In the genomic region with DNA sequence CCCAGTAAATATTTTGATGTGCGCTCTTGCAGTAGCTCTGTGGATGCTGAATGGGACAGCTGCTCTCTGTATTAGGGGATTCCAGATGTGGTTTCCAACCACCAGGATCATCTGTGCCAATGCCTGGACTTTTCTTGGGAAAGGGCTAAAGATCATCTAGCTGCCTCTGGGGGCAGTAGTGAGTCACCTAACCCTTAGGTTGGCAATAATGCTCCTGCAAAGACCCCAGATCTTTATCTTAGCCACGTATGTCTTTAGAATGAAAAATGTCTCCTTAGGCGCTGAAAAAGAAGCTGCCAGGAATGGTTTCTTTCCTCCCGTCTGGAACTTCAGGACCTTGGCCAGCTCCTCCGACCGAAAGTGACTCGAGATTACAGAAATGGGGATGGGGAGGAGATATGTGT, we compare ENCODE assay signal across 10 mouse cellular contexts. TPM values are rescaled to one million over a fixed set of nuclear protein-coding genes. Genes with fewer than 3 reads are reported as not detected.
A peak's percentile ranks its signal among the peaks of the same experiment; 100 is the strongest.
DNase-seq lines count a peak whose midpoint lies in the region; ATAC-seq and TF ChIP-seq lines count a peak whose summit lies in the region.
"Had no signal": no experiment of that assay in that cellular context is flagged by ENCODE, and none has a peak within 500 bp of the region (broad histone marks: within the 10 kb centered on the region; RNA-seq: fewer than 3 reads in every experiment).

No protein-coding gene starts in this region.

- H3K27me3 ChIP-seq in heart, postnatal 0 days (ENCODE audit: control insufficient read depth, insufficient read depth, low read length), result peaks cover 41% of the 10 kb centered on the region
- H3K27me3 ChIP-seq in heart, embryonic 12.5 days (replicated peaks), result peaks cover 74% of the 10 kb centered on the region
- H3K27me3 ChIP-seq in midbrain, embryonic 10.5 days (ENCODE audit: low read depth, poor library complexity, severe bottlenecking), result peaks cover 49% of the 10 kb centered on the region
- peaks cover 35% of the 10 kb centered on the region for H3K27me3 ChIP-seq in midbrain, embryonic 13.5 days
- peaks cover 25% of the 10 kb centered on the region for H3K27me3 ChIP-seq in neural tube, embryonic 11.5 days (ENCODE audit: control insufficient read depth, insufficient read depth, low read length)

- WGBS in heart, postnatal 0 days, result 3% methylated on average over 7 of the region's 7 CpGs
- WGBS in heart, embryonic 12.5 days, result 4% methylated on average over 7 of the region's 7 CpGs
- WGBS in midbrain, embryonic 10.5 days, result 8% methylated on average over 7 of the region's 7 CpGs
- WGBS in midbrain, embryonic 13.5 days, result 7% methylated on average over 7 of the region's 7 CpGs
- WGBS in neural tube, embryonic 11.5 days, result 4% methylated on average over 7 of the region's 7 CpGs

- ATAC-seq in heart, postnatal 0 days (ENCODE audit: insufficient read depth, low read depth), result no peak
- no peak for ATAC-seq in heart, embryonic 12.5 days (ENCODE audit: insufficient number of reproducible peaks, low FRiP score)
- ATAC-seq in midbrain, embryonic 13.5 days, result no peak
- no peak for ATAC-seq in neural tube, embryonic 11.5 days (ENCODE audit: insufficient read depth, low FRiP score, low TSS enrichment)
- no peak for ATAC-seq in granulocyte monocyte progenitor cell, adult 5-6 weeks (replicated peaks; ENCODE audit: poor library complexity, severe bottlenecking)

- peak; percentile 8 for DNase-seq in heart, postnatal 0 days (ENCODE audit: low spot score)
- DNase-seq in midbrain, embryonic 10.5 days (ENCODE audit: low spot score), result peak; percentile 43
- DNase-seq in cerebellum, postnatal 25 days, result peak; percentile 29 to 58
- peak; percentile 69 for DNase-seq in neural tube, embryonic 11.5 days (ENCODE audit: low spot score)
- no peak for DNase-seq in frontal cortex, postnatal 36 days (ENCODE audit: low spot score in 2 of 2)
- DNase-seq: layer of hippocampus, postnatal 36 days had no signal

- no peaks in the 10 kb centered on the region for H3K36me3 ChIP-seq in heart, postnatal 0 days (replicated peaks; ENCODE audit: control insufficient read depth, insufficient read depth, low read length)
- no peaks in the 10 kb centered on the region for H3K36me3 ChIP-seq in heart, embryonic 12.5 days
- no peaks in the 10 kb centered on the region for H3K36me3 ChIP-seq in midbrain, embryonic 10.5 days
- no peaks in the 10 kb centered on the region for H3K36me3 ChIP-seq in midbrain, embryonic 13.5 days
- H3K36me3 ChIP-seq in neural tube, embryonic 11.5 days (ENCODE audit: control insufficient read depth, insufficient read depth, low read length), result no peaks in the 10 kb centered on the region
- H3K36me3 ChIP-seq: neural tube, embryonic 13.5 days had no signal

- H3K27ac ChIP-seq in heart, postnatal 0 days (ENCODE audit: low read depth), result no peak overlapping the region
- H3K27ac ChIP-seq in heart, embryonic 12.5 days (ENCODE audit: poor library complexity, severe bottlenecking), result no peak overlapping the region
- H3K27ac ChIP-seq in midbrain, embryonic 10.5 days (replicated peaks), result no peak overlapping the region
- H3K27ac ChIP-seq in midbrain, embryonic 13.5 days, result no peak overlapping the region
- H3K27ac ChIP-seq in neural tube, embryonic 11.5 days (ENCODE audit: low read depth, low read length), result no peak overlapping the region
- H3K27ac ChIP-seq: neural tube, embryonic 13.5 days had no signal

- no peaks in the 10 kb centered on the region for H3K4me1 ChIP-seq in heart, postnatal 0 days (ENCODE audit: control insufficient read depth, insufficient read depth)
- H3K4me1 ChIP-seq in heart, embryonic 12.5 days (replicated peaks), result no peaks in the 10 kb centered on the region
- H3K4me1 ChIP-seq in midbrain, embryonic 10.5 days, result peaks cover 18% of the 10 kb centered on the region
- H3K4me1 ChIP-seq in midbrain, embryonic 13.5 days (replicated peaks), result peaks cover 17% of the 10 kb centered on the region
- no peaks in the 10 kb centered on the region for H3K4me1 ChIP-seq in neural tube, embryonic 11.5 days (ENCODE audit: control insufficient read depth, insufficient read depth, low read length)

- TF ChIP-seq EP300 in heart, postnatal 0 days (IDR thresholded peaks at IDR 0.05; ENCODE audit: low read depth), result no peak

- TF ChIP-seq CTCF in heart, postnatal 0 days (IDR thresholded peaks at IDR 0.05; ENCODE audit: low read depth), result no peak

- H3K9ac ChIP-seq in heart, postnatal 0 days (replicated peaks; ENCODE audit: low read depth, low read length), result no peak overlapping the region
- no peak overlapping the region for H3K9ac ChIP-seq in heart, embryonic 12.5 days
- H3K9ac ChIP-seq in midbrain, embryonic 13.5 days (replicated peaks), result no peak overlapping the region
- no peak overlapping the region for H3K9ac ChIP-seq in neural tube, embryonic 11.5 days (ENCODE audit: low read length)
- H3K9ac ChIP-seq: neural tube, embryonic 13.5 days had no signal

- H3K4me2 ChIP-seq in heart, postnatal 0 days (ENCODE audit: low read depth, low read length), result no peak overlapping the region
- no peak overlapping the region for H3K4me2 ChIP-seq in heart, embryonic 12.5 days
- H3K4me2 ChIP-seq in midbrain, embryonic 13.5 days (replicated peaks), result no peak overlapping the region
- no peak overlapping the region for H3K4me2 ChIP-seq in neural tube, embryonic 11.5 days (ENCODE audit: low read depth)
- H3K4me2 ChIP-seq: neural tube, embryonic 13.5 days had no signal

- no peaks in the 10 kb centered on the region for H3K9me3 ChIP-seq in heart, postnatal 0 days (replicated peaks; ENCODE audit: control insufficient read depth, low read length)
- H3K9me3 ChIP-seq in heart, embryonic 12.5 days (replicated peaks), result no peaks in the 10 kb centered on the region
- no peaks in the 10 kb centered on the region for H3K9me3 ChIP-seq in midbrain, embryonic 10.5 days (replicated peaks)
- H3K9me3 ChIP-seq in midbrain, embryonic 13.5 days, result no peaks in the 10 kb centered on the region
- no peaks in the 10 kb centered on the region for H3K9me3 ChIP-seq in neural tube, embryonic 11.5 days (ENCODE audit: control insufficient read depth, low read length)
- H3K9me3 ChIP-seq: neural tube, embryonic 13.5 days had no signal

- no peak overlapping the region for H3K4me3 ChIP-seq in heart, postnatal 0 days (ENCODE audit: low read depth, low read length)
- H3K4me3 ChIP-seq in heart, embryonic 12.5 days, result no peak overlapping the region
- no peak overlapping the region for H3K4me3 ChIP-seq in midbrain, embryonic 10.5 days
- H3K4me3 ChIP-seq in midbrain, embryonic 13.5 days (replicated peaks), result no peak overlapping the region
- H3K4me3 ChIP-seq in neural tube, embryonic 11.5 days (ENCODE audit: low read depth, low read length), result no peak overlapping the region
- H3K4me3 ChIP-seq: neural tube, embryonic 13.5 days had no signal

RNA-seq across cellular contexts. Expression of a gene that starts 0.7 kb away (rescaled TPM):
- not detected in 2 replicates for total RNA-seq in heart, postnatal 0 days (2014; rRNA removed; ENCODE audit: low replicate concordance)
- not detected in 2 replicates for polyA plus RNA-seq in heart, postnatal 0 days (2015; fragmentation: Nextera tagmentation; extraction: Ambion mirVana)
- not detected in 2 replicates for polyA plus RNA-seq in heart, embryonic 12.5 days (2016; fragmentation: Nextera tagmentation; extraction: Ambion mirVana)
- polyA plus RNA-seq in midbrain, embryonic 10.5 days (2016; fragmentation: Nextera tagmentation; extraction: Ambion mirVana), result 0.83 and 0.86 TPM in 2 replicates
- polyA plus RNA-seq in midbrain, embryonic 13.5 days (2015; fragmentation: Nextera tagmentation; extraction: Ambion mirVana), result 0.46 and 0.55 TPM in 2 replicates
- 0.48 and 0.50 TPM in 2 replicates for polyA plus RNA-seq in neural tube, embryonic 11.5 days (2014; fragmentation: Nextera tagmentation; extraction: Ambion mirVana)
- not detected in 2 replicates for total RNA-seq in granulocyte monocyte progenitor cell, adult 5-6 weeks (2014; fragmentation: Nextera tagmentation)
- not detected in 2 replicates for total RNA-seq in granulocyte monocyte progenitor cell, adult 5-6 weeks (2017)

RNA-seq across cellular contexts. Expression of a gene that starts 17.6 kb away (rescaled TPM):
- 0.04 TPM in 1 of 2 replicates, not detected in the other for total RNA-seq in heart, postnatal 0 days (2014; rRNA removed; ENCODE audit: low replicate concordance)
- polyA plus RNA-seq in heart, postnatal 0 days (2015; fragmentation: Nextera tagmentation; extraction: Ambion mirVana), result 0.01 TPM in 1 of 2 replicates, not detected in the other
- 0.06 TPM in 1 of 2 replicates, not detected in the other for polyA plus RNA-seq in heart, embryonic 12.5 days (2016; fragmentation: Nextera tagmentation; extraction: Ambion mirVana)
- polyA plus RNA-seq in midbrain, embryonic 10.5 days (2016; fragmentation: Nextera tagmentation; extraction: Ambion mirVana), result 1.00 and 1.5 TPM in 2 replicates
- polyA plus RNA-seq in midbrain, embryonic 13.5 days (2015; fragmentation: Nextera tagmentation; extraction: Ambion mirVana), result 7.7 and 9.2 TPM in 2 replicates
- polyA plus RNA-seq in neural tube, embryonic 11.5 days (2014; fragmentation: Nextera tagmentation; extraction: Ambion mirVana), result 1.1 and 1.4 TPM in 2 replicates
- not detected in 2 replicates for total RNA-seq in granulocyte monocyte progenitor cell, adult 5-6 weeks (2014; fragmentation: Nextera tagmentation)
- total RNA-seq in granulocyte monocyte progenitor cell, adult 5-6 weeks (2017), result not detected in 2 replicates

Comparison
In these comparisons a context has a peak if more than half of its experiments do, and no peak if none do; other contexts are left out.
1. DNase-seq: peak in heart, postnatal 0 days (single experiment), midbrain, embryonic 10.5 days (single experiment), cerebellum, postnatal 25 days (2 of 2) and neural tube, embryonic 11.5 days (single experiment); none in frontal cortex, postnatal 36 days (0 of 2).